Mouse (Mus musculus) liver, adult (tissue): ENCODE measurements around the gene Cdiptos.

ENCODE experiments used
- GATA4 ChIP-seq: IDR thresholded peaks from 2 replicates; pipeline ENCODE4 v1.6.1; 2014; ENCODE audit warnings: mild to moderate bottlenecking, low read length; ENCODE audit not compliant: insufficient replicate concordance

Gene Cdiptos

GRCm38 (mm10) chr7:127016971-127017949 is 41.4 kb upstream of the Cdiptos start, which contains the start of gene Pagr1a:
Gene Pagr1a, minus strand, starts transcription at chr7:127017352.
- TF ChIP-seq GATA4 = no peak

GRCm38 (mm10) chr7:127016486-127016938 is 40.6 kb upstream of the Cdiptos start:
- no peak for TF ChIP-seq GATA4

GRCm38 (mm10) chr7:127016481-127016485 is 40.4 kb upstream of the Cdiptos start, which contains the start of gene Pagr1b:
Gene Pagr1b, minus strand, starts transcription at chr7:127016484.
- no peak for TF ChIP-seq GATA4

GRCm38 (mm10) chr7:127016081-127016480 is 40.2 kb upstream of the Cdiptos start:
- TF ChIP-seq GATA4 = no peak

GRCm38 (mm10) chr7:127014993-127015392 is 39.1 kb upstream of the Cdiptos start:
- TF ChIP-seq GATA4 = no peak

GRCm38 (mm10) chr7:127014320-127014719 is 38.4 kb upstream of the Cdiptos start, which contains the start of gene Mvp:
Gene Mvp, minus strand, starts transcription at chr7:127014621.
- no peak for TF ChIP-seq GATA4

- no peak for TF ChIP-seq GATA4
These were observed 37.5 kb upstream of the Cdiptos start for GRCm38 (mm10) chr7:127013385-127013784.

- no peak for TF ChIP-seq GATA4
These were observed 36.9 kb upstream of the Cdiptos start for GRCm38 (mm10) chr7:127012845-127013244.

GRCm38 (mm10) chr7:127012374-127012773 is 36.5 kb upstream of the Cdiptos start:
- no peak for TF ChIP-seq GATA4

- no peak for TF ChIP-seq GATA4
These were observed 35.8 kb upstream of the Cdiptos start for GRCm38 (mm10) chr7:127011717-127012116.

GRCm38 (mm10) chr7:127011051-127011450 is 35.2 kb upstream of the Cdiptos start:
- TF ChIP-seq GATA4 = no peak

GRCm38 (mm10) chr7:127009307-127010085 is 33.6 kb upstream of the Cdiptos start:
- TF ChIP-seq GATA4 = no peak

- TF ChIP-seq GATA4 = peak; percentile 60; the same call in 1 of the 2 replicates
These were observed 32.5 kb upstream of the Cdiptos start for GRCm38 (mm10) chr7:127008239-127009019.

- no peak for TF ChIP-seq GATA4
These were observed 31.6 kb upstream of the Cdiptos start for GRCm38 (mm10) chr7:127007313-127008024.
